Mouse (Mus musculus): ENCODE results near the gene 1600014C10Rik. TPM values are rescaled to one million over a fixed set of nuclear protein-coding genes. Genes with fewer than 3 reads are reported as not detected.

Gene 1600014C10Rik
- polyA plus RNA-seq, 1 experiment from 2014 or later: 13.9 TPM

- no peak overlapping the region for H3K4me3 ChIP-seq (ENCODE audit: low read depth, low read length)
- H3K4me1 ChIP-seq (replicated peaks; ENCODE audit: control insufficient read depth, insufficient read depth, low read length): peaks cover 1% of the 10 kb centered on the region; the same call in 1 of the 2 replicates
- DNase-seq (ENCODE audit: low spot score) (no peak), ATAC-seq (replicated peaks; ENCODE audit: low FRiP score) (no peak)
- no peak overlapping the region for H3K27ac ChIP-seq (ENCODE audit: low read depth, low read length)
- 92% methylated on average over 8 of the region's 8 CpGs for WGBS
- no peak overlapping the region for H3K9ac ChIP-seq (ENCODE audit: low read length)
- H3K27me3 ChIP-seq (ENCODE audit: control insufficient read depth, insufficient read depth, low read length): no peaks in the 10 kb centered on the region
- no peak overlapping the region for H3K4me2 ChIP-seq (ENCODE audit: low read depth, low read length, severe bottlenecking)
- H3K9me3 ChIP-seq (ENCODE audit: control insufficient read depth, low read length): no peaks in the 10 kb centered on the region
- no peaks in the 10 kb centered on the region for H3K36me3 ChIP-seq (ENCODE audit: control insufficient read depth, insufficient read depth, low read length)
Measured at GRCm38 (mm10) chr7:38188281-38189075, 5.5 kb downstream of the 1600014C10Rik start.

DNA sequence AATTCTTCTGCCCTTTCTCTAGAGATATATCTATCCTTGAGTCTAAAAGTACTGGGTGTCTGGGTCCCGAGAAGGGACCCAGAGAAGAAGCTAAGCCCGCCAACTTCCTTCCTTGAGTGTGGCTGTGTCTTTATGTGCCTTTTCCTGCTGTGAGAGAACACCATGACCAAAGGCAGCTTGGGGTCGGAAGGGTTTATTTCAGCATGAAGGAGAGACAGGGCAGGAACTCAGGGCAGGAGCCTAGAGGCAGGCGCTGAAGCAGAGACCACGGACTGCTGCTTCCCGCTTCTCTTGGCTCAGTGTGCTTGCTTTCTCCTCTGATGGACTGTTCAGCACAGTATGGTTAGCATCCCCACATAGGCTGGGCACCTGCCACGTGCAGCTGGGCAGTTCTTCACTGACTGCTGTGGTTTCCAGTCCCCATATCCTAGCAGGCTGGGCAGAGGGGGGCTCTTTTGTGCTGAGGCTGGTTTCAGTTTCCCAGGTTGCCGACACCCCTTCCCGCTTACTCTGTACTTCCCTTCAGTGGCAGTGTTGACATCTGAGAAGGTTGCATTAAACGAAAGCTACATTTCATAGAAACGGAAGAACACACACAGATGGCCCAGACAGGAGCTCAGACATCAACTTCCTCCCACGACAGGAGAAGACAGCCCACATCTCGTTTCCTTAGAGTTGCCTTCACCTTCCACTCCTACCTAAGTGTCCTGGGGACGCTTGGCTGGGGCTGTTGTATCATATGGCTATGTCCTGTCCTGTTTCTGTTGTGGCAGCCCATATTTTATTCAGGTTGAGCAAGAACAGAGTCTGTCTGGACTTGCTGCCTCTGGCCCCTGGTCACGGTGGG lies 6.3 kb downstream of the 1600014C10Rik start:
- no peak overlapping the region for H3K27ac ChIP-seq (ENCODE audit: low read depth, low read length)
- ATAC-seq (replicated peaks; ENCODE audit: low FRiP score) (no peak), DNase-seq (ENCODE audit: low spot score) (no peak)
- 0 out of 2 replicates have a peak, but pooled peaks cover 1% of the 10 kb centered on the region for H3K4me1 ChIP-seq (replicated peaks; ENCODE audit: control insufficient read depth, insufficient read depth, low read length)
- no peaks in the 10 kb centered on the region for H3K9me3 ChIP-seq (ENCODE audit: control insufficient read depth, low read length)
- no peak overlapping the region for H3K4me3 ChIP-seq (ENCODE audit: low read depth, low read length)
- H3K27me3 ChIP-seq (ENCODE audit: control insufficient read depth, insufficient read depth, low read length): no peaks in the 10 kb centered on the region
- no peak overlapping the region for H3K4me2 ChIP-seq (ENCODE audit: low read depth, low read length, severe bottlenecking)
- no peak overlapping the region for H3K9ac ChIP-seq (ENCODE audit: low read length)
- WGBS: 89% methylated on average over 15 of the region's 15 CpGs
- H3K36me3 ChIP-seq (ENCODE audit: control insufficient read depth, insufficient read depth, low read length): no peaks in the 10 kb centered on the region

GRCm38 (mm10) chr7:38190056-38190835 lies 7.2 kb downstream of the 1600014C10Rik start:
- Histone ChIP-seq H3K9me3 (ENCODE audit: control insufficient read depth, low read length) (no peaks in the 10 kb centered on the region), H3K4me3 (ENCODE audit: low read depth, low read length) (no peak overlapping the region), H3K27ac (ENCODE audit: low read depth, low read length) (no peak overlapping the region), H3K9ac (ENCODE audit: low read length) (no peak overlapping the region), H3K36me3 (ENCODE audit: control insufficient read depth, insufficient read depth, low read length) (no peaks in the 10 kb centered on the region), H3K4me2 (ENCODE audit: low read depth, low read length, severe bottlenecking) (no peak overlapping the region), H3K4me1 (replicated peaks; ENCODE audit: control insufficient read depth, insufficient read depth, low read length) (no peaks in the 10 kb centered on the region), H3K27me3 (ENCODE audit: control insufficient read depth, insufficient read depth, low read length) (no peaks in the 10 kb centered on the region)
- ATAC-seq (replicated peaks; ENCODE audit: low FRiP score) (no peak), DNase-seq (ENCODE audit: low spot score) (no peak)
- WGBS: 91% methylated on average over 8 of the region's 8 CpGs

- DNase-seq (ENCODE audit: low spot score) (no peak), ATAC-seq (replicated peaks; ENCODE audit: low FRiP score) (no peak)
- Histone ChIP-seq H3K36me3 (ENCODE audit: control insufficient read depth, insufficient read depth, low read length) (no peaks in the 10 kb centered on the region), H3K4me1 (replicated peaks; ENCODE audit: control insufficient read depth, insufficient read depth, low read length) (no peaks in the 10 kb centered on the region), H3K27ac (ENCODE audit: low read depth, low read length) (no peak overlapping the region), H3K4me3 (ENCODE audit: low read depth, low read length) (no peak overlapping the region), H3K27me3 (ENCODE audit: control insufficient read depth, insufficient read depth, low read length) (no peaks in the 10 kb centered on the region), H3K9ac (ENCODE audit: low read length) (no peak overlapping the region), H3K9me3 (ENCODE audit: control insufficient read depth, low read length) (no peaks in the 10 kb centered on the region), H3K4me2 (ENCODE audit: low read depth, low read length, severe bottlenecking) (no peak overlapping the region)
- WGBS: 54% methylated on average over 8 of the region's 8 CpGs
Measured at GRCm38 (mm10) chr7:38191146-38191545, 8.1 kb downstream of the 1600014C10Rik start.

- Histone ChIP-seq H3K4me3 (ENCODE audit: low read depth, low read length) (no peak overlapping the region), H3K27me3 (ENCODE audit: control insufficient read depth, insufficient read depth, low read length) (no peaks in the 10 kb centered on the region), H3K36me3 (ENCODE audit: control insufficient read depth, insufficient read depth, low read length) (no peaks in the 10 kb centered on the region), H3K4me2 (ENCODE audit: low read depth, low read length, severe bottlenecking) (no peak overlapping the region), H3K27ac (ENCODE audit: low read depth, low read length) (no peak overlapping the region), H3K9ac (ENCODE audit: low read length) (no peak overlapping the region), H3K4me1 (replicated peaks; ENCODE audit: control insufficient read depth, insufficient read depth, low read length) (no peaks in the 10 kb centered on the region), H3K9me3 (ENCODE audit: control insufficient read depth, low read length) (no peaks in the 10 kb centered on the region)
- no peak for DNase-seq (ENCODE audit: low spot score)
- ATAC-seq (replicated peaks; ENCODE audit: low FRiP score): no peak
- 42% methylated on average over 10 of the region's 10 CpGs for WGBS
Measured at GRCm38 (mm10) chr7:38191571-38191970, 8.6 kb downstream of the 1600014C10Rik start.

- WGBS: 68% methylated on average over 8 of the region's 8 CpGs
- Histone ChIP-seq H3K9me3 (ENCODE audit: control insufficient read depth, low read length) (no peaks in the 10 kb centered on the region), H3K27me3 (ENCODE audit: control insufficient read depth, insufficient read depth, low read length) (no peaks in the 10 kb centered on the region), H3K27ac (ENCODE audit: low read depth, low read length) (no peak overlapping the region), H3K4me3 (ENCODE audit: low read depth, low read length) (no peak overlapping the region), H3K4me2 (ENCODE audit: low read depth, low read length, severe bottlenecking) (peak overlapping the region; percentile 52), H3K9ac (ENCODE audit: low read length) (no peak overlapping the region; the same call in 1 of the 2 replicates), H3K4me1 (replicated peaks; ENCODE audit: control insufficient read depth, insufficient read depth, low read length) (peaks cover 3% of the 10 kb centered on the region; the same call in 1 of the 2 replicates), H3K36me3 (ENCODE audit: control insufficient read depth, insufficient read depth, low read length) (no peaks in the 10 kb centered on the region)
- ATAC-seq (replicated peaks; ENCODE audit: low FRiP score) (no peak), DNase-seq (ENCODE audit: low spot score) (no peak)
Measured at GRCm38 (mm10) chr7:38199907-38200605, 17.0 kb downstream of the 1600014C10Rik start.

DNA sequence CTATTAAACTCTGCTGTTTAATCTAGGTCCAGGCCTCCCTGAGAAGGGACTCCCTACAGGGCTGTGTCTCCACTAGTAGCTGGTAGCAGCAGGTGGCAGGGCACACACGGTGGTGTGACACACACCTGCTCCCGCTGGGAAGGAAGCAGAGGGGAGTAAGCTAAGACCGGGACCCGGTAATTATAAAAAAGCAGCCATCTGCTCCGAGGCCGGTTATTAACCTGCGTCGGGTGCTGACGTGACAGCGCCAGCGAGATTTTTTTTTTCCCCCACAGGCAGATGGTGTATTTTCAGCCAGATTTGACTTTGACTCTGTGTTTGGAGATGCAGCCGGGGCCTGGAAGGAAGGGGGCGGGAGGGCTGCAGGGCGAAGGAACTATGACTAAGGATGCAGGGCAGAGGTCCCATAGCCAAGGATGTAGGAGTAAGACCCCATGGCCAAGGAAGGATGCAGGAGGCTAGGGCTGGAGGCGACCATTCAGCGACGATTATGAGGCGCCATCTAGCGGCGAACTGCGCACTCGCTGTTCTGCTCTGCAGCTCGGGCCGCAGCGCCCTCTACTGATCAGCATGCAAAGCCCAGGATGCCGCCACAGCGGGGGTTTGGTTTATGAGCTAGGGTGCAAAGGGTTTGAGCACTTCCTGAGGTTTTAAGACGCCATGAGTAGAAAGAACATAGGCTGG lies 17.7 kb downstream of the 1600014C10Rik start:
- Histone ChIP-seq H3K4me3 (ENCODE audit: low read depth, low read length) (peak overlapping the region; percentile 21; the same call in 1 of the 2 replicates), H3K27me3 (ENCODE audit: control insufficient read depth, insufficient read depth, low read length) (no peaks in the 10 kb centered on the region), H3K4me1 (replicated peaks; ENCODE audit: control insufficient read depth, insufficient read depth, low read length) (peaks cover 3% of the 10 kb centered on the region; the same call in 1 of the 2 replicates), H3K36me3 (ENCODE audit: control insufficient read depth, insufficient read depth, low read length) (no peaks in the 10 kb centered on the region), H3K27ac (ENCODE audit: low read depth, low read length) (no peak overlapping the region), H3K9me3 (ENCODE audit: control insufficient read depth, low read length) (no peaks in the 10 kb centered on the region), H3K4me2 (ENCODE audit: low read depth, low read length, severe bottlenecking) (peak overlapping the region; percentile 52), H3K9ac (ENCODE audit: low read length) (peak overlapping the region; percentile 44; the same call in 1 of the 2 replicates)
- 5% methylated on average over 28 of the region's 28 CpGs for WGBS
- ATAC-seq (replicated peaks; ENCODE audit: low FRiP score) (peak; percentile 82), DNase-seq (ENCODE audit: low spot score) (peak; percentile 94)
